Comparison of ENCODE assay signal across 34 mouse cellular contexts in genomic region chr2:14140044-14140443, GRCm38 (mm10). TPM values are rescaled to one million over a fixed set of nuclear protein-coding genes. Genes with fewer than 3 reads are reported as not detected.
DNase-seq lines count a peak whose midpoint lies in the region; ATAC-seq and TF ChIP-seq lines count a peak whose summit lies in the region.
"Had no signal": no experiment of that assay in that cellular context is flagged by ENCODE, and none has a peak within 500 bp of the region (broad histone marks: within the 10 kb centered on the region; RNA-seq: fewer than 3 reads in every experiment).

No protein-coding gene starts in this region.

- ATAC-seq in liver, embryonic 13.5 days (ENCODE audit: low read depth), result peak; percentile 36; the same call in 1 of the 2 replicates
- ATAC-seq: CD4-positive, CD25-positive, alpha-beta regulatory T cell, adult 4 months; forebrain, embryonic 14.5 days; inflammation-experienced regulatory T-cells, adult 6 months had no signal

- WGBS in heart, embryonic 10.5 days, result 48% methylated on average over 2 of the region's 2 CpGs
- 78% methylated on average over 2 of the region's 2 CpGs for WGBS in liver, embryonic 13.5 days (ENCODE audit: insufficient replicate concordance)

- H3K4me2 ChIP-seq in liver, embryonic 13.5 days, result no peak overlapping the region
- H3K4me2 ChIP-seq: embryonic facial prominence, embryonic 15.5 days; hindbrain, embryonic 15.5 days had no signal

- H3K9me3 ChIP-seq in heart, embryonic 10.5 days, result no peaks in the 10 kb centered on the region
- H3K9me3 ChIP-seq in liver, embryonic 13.5 days (replicated peaks), result no peaks in the 10 kb centered on the region
- H3K9me3 ChIP-seq in ES-E14 (ENCODE audit: control insufficient read depth, insufficient read depth, low read depth, low read length), result no peaks in the 10 kb centered on the region
- H3K9me3 ChIP-seq: embryonic facial prominence, embryonic 15.5 days; hindbrain, embryonic 15.5 days had no signal

- H3K9ac ChIP-seq in liver, embryonic 13.5 days, result no peak overlapping the region
- no peak overlapping the region for H3K9ac ChIP-seq in ES-E14 (ENCODE audit: insufficient read depth, low read depth, low read length, poor library complexity, severe bottlenecking)
- H3K9ac ChIP-seq: embryonic facial prominence, embryonic 15.5 days; hindbrain, embryonic 15.5 days; liver, embryonic 14.5 days had no signal

- peaks cover 55% of the 10 kb centered on the region for H3K36me3 ChIP-seq in heart, embryonic 10.5 days
- H3K36me3 ChIP-seq in liver, embryonic 13.5 days, result peaks cover 59% of the 10 kb centered on the region
- H3K36me3 ChIP-seq in ES-E14 (ENCODE audit: control insufficient read depth, insufficient read depth, low read length, poor library complexity, severe bottlenecking), result peaks cover 13% of the 10 kb centered on the region

- peak overlapping the region; percentile 77; the same call in 1 of the 2 replicates for H3K27ac ChIP-seq in heart, embryonic 10.5 days
- H3K27ac ChIP-seq in liver, embryonic 13.5 days, result no peak overlapping the region
- H3K27ac ChIP-seq in ES-E14 (ENCODE audit: insufficient read depth, low read depth, low read length, poor library complexity, severe bottlenecking), result no peak overlapping the region
- H3K27ac ChIP-seq: embryonic facial prominence, embryonic 15.5 days; hindbrain, embryonic 15.5 days; kidney, postnatal 0 days; liver, embryonic 14.5 days; macrophage; stomach, postnatal 0 days had no signal

- in situ Hi-C loops in ES-E14 (cut with MboI; ENCODE audit: low sequenced_read_pairs in 2 of 2, unreplicated experiment in 2 of 2), result no loop called here

- H3K27me3 ChIP-seq in heart, embryonic 10.5 days (ENCODE audit: insufficient read depth, poor library complexity, severe bottlenecking), result no peaks in the 10 kb centered on the region
- H3K27me3 ChIP-seq in liver, embryonic 13.5 days, result no peaks in the 10 kb centered on the region
- H3K27me3 ChIP-seq: embryonic facial prominence, embryonic 15.5 days; hindbrain, embryonic 15.5 days had no signal

- DNase-seq in heart, embryonic 10.5 days (ENCODE audit: low spot score), result peak; percentile 80
- DNase-seq in heart, adult 9 months (ENCODE audit: low spot score in 2 of 2), result no peak
- DNase-seq in liver, embryonic 13.5 days, result no peak
- DNase-seq in liver (no peak), ES-E14 (ENCODE audit: low read depth, low spot score) (peak; percentile 29)
- DNase-seq in embryo, embryonic 10.5 days (ENCODE audit: low spot score), result peak; percentile 9
- no peak for DNase-seq in left cerebral cortex, adult 11 months (ENCODE audit: low spot score)
- DNase-seq in retina, postnatal 1 day, result no peak
- DNase-seq: adrenal gland, postnatal 10 days; cerebellum, adult 8-10 months; cerebellum, postnatal 25 days; gastrocnemius, postnatal 14 days; heart, postnatal 36 days; kidney, postnatal 4 days; left cerebral cortex, postnatal 4 days; lung, adult 2 months; lung, postnatal 10 days; right cerebral cortex, adult 18-20 months; thymus, adult 2 months; thymus, postnatal 4 days had no signal

- H3K4me1 ChIP-seq in heart, embryonic 10.5 days, result peaks cover 8% of the 10 kb centered on the region; the same call in 1 of the 2 replicates
- H3K4me1 ChIP-seq in liver, embryonic 13.5 days (replicated peaks), result no peaks in the 10 kb centered on the region
- no peaks in the 10 kb centered on the region for H3K4me1 ChIP-seq in ES-E14 (ENCODE audit: control insufficient read depth in 2 of 2, insufficient read depth in 2 of 2, low read length in 2 of 2, poor library complexity in 1 of 2)
- H3K4me1 ChIP-seq: embryonic facial prominence, embryonic 15.5 days; hindbrain, embryonic 15.5 days had no signal

- no peak overlapping the region for H3K4me3 ChIP-seq in heart, embryonic 10.5 days
- no peak overlapping the region for H3K4me3 ChIP-seq in liver, embryonic 13.5 days (replicated peaks)
- H3K4me3 ChIP-seq in ES-E14 (ENCODE audit: insufficient read depth in 1 of 2, low read depth in 1 of 2, low read length in 2 of 2, poor library complexity in 1 of 2, severe bottlenecking in 1 of 2), result no peak overlapping the region
- H3K4me3 ChIP-seq: embryonic facial prominence, embryonic 15.5 days; hindbrain, embryonic 15.5 days had no signal

TF ChIP-seq in ES-E14, 5 proteins besides CTCF, POLR2A, EP300 and RAD21:
- no peak for TF ChIP-seq ZNF384 (IDR thresholded peaks at IDR 0.05; ENCODE audit: low read depth, low read length)
- TF ChIP-seq HCFC1 (IDR thresholded peaks at IDR 0.05; ENCODE audit: borderline replicate concordance, insufficient read depth, low read length), result no peak
- TF ChIP-seq ZC3H11A (IDR thresholded peaks at IDR 0.05; ENCODE audit: borderline replicate concordance, low read depth, low read length), result no peak
- TF ChIP-seq MAFK (IDR thresholded peaks at IDR 0.05; ENCODE audit: insufficient read depth, low read depth, low read length), result no peak
- TF ChIP-seq CHD2 (IDR thresholded peaks at IDR 0.05; ENCODE audit: low read depth, low read length), result no peak
TF ChIP-seq in ES-E14: peak in this region for 0.

RNA-seq across cellular contexts. Expression of gene Tmem236, which starts 34.3 kb away (rescaled TPM):
- 0.06 TPM in 1 of 2 replicates, not detected in the other for polyA plus RNA-seq in heart, embryonic 10.5 days (2016; fragmentation: Nextera tagmentation; extraction: Ambion mirVana)
- polyA plus RNA-seq in liver, embryonic 13.5 days (2015; fragmentation: Nextera tagmentation; extraction: Ambion mirVana), result not detected in 2 replicates
- not detected in 2 replicates for total RNA-seq in ES-E14 (2012; rRNA removed)
- total RNA-seq: granulocyte monocyte progenitor cell, adult 5-6 weeks; heart, postnatal 36 days; neutrophil, adult 5-6 weeks had no signal
- polyA plus RNA-seq: CD4-positive, CD25-positive, alpha-beta regulatory T cell, adult 4 months; forebrain, embryonic 14.5 days; heart, embryonic 14.5 days; inflammation-experienced regulatory T-cells, adult 6 months; lung, adult 2 months; macrophage; neural tube, embryonic 11.5 days; spleen, adult 2 months had no signal

Comparison
In these comparisons a context has a peak if more than half of its experiments do, and no peak if none do; other contexts are left out.
1. DNase-seq: peak in heart, embryonic 10.5 days (single experiment), ES-E14 (single experiment) and embryo, embryonic 10.5 days (single experiment); none in heart, adult 9 months (0 of 2), liver, embryonic 13.5 days (single experiment), liver (single experiment), left cerebral cortex, adult 11 months (single experiment) and retina, postnatal 1 day (single experiment).